Mouse (Mus musculus) urinary bladder, postnatal 25 days (tissue): ENCODE measurements at regions not wholly inside any gene's neighbourhood (a gene's known extent, or its start where the extent isn't known, plus 50 kb on each side); places are given as distances from the start of the nearest gene placed in this dataset.

ENCODE experiments used
- DNase-seq: peaks from one replicate; pipeline ENCODE4 v3.0.0; 2022; ENCODE audit warnings: low spot score

DNA sequence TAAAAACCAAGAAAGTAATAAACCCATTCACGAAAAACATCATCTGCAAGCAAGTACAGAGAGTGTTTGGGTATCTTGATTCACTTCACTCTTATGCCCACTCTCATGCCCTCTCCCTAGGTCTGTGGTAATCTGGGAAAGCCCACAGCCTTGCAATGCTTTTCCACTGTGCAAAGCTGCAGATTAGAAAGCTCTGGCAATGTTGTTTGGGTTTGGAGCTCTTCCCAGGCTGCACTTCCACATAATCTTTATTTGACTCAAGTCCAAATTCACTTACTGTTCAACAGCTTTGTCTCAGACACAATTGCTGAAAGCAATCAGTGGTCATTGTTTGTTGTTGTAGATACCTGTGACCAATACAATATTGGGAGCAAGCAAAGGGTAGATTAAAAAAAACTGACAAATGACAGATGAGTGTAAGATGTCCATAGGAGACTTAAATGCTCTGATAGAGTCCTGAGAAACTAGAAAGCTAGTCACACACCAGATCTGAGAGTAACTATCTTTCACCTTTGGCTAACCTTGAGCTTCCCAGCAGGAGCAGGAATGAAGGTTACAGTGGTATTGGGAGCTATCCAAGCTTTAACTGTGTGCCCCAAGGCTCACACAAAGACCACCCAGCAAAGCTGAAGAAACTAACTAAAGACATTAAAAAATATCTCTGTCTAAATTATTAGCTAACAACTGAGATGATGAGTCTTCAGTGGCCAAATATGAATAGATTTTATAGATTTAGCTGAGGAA lies 325.7 kb upstream of the Klf12 start:
- no peak for DNase-seq

- no peak for DNase-seq
Observed at GRCm38 (mm10) chr14:100607109-100607508, 322.6 kb upstream of the Klf12 start.

DNA sequence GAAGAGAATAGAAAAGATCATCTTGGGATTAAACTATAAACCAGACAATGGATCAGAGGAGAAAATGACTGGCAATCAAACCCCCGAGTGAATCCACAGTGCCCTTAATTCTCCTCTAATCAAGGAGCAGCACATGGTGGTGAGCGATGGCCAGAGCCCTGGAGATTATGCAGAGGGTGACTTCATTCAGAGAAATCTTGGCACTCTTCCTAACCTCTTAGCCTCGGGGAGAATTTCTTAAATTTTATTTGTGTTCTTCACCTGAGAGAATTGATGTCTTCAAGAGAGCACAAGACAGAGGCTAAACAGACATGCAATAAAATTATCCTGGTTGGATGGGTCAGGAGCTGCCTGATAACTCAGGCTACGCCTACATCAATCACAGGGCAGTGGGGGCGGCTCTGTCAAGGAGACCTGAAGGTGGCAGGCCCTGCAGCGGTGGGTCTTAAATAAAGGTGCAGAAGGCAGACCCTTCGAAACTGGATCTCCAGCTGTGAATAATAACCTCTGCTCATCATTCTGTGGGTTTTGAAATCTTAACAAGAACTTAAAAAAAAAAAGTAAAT lies 316.5 kb upstream of the Klf12 start:
- no peak for DNase-seq

DNA sequence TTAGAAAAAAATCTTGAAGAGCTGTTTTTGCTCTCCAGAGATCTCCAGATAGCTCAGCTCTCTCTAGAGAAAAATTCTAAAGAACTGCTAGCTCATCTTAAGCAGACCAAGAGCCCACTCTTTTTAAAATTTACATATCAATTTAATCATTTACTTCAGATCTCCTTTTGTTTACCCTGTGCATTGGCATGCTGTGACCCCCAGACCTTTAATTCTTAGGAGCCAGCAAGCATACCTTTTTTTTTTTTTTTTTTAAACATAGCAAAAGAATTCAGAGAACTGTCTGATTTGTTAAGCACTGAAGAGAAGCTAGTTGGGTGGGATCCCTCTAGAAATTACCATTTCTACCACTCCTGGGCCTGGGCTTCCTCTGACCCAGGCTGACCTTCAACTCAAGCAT lies 285.5 kb upstream of the Klf12 start:
- no peak for DNase-seq

GRCm38 (mm10) chr14:100561884-100562283 lies 277.4 kb upstream of the Klf12 start:
- no peak for DNase-seq

GRCm38 (mm10) chr14:100558378-100558777 lies 273.9 kb upstream of the Klf12 start:
- no peak for DNase-seq

GRCm38 (mm10) chr14:100552466-100552865 lies 268.0 kb upstream of the Klf12 start:
- no peak for DNase-seq

- DNase-seq: no peak
Observed at GRCm38 (mm10) chr14:100550266-100550665, 265.8 kb upstream of the Klf12 start.

DNA sequence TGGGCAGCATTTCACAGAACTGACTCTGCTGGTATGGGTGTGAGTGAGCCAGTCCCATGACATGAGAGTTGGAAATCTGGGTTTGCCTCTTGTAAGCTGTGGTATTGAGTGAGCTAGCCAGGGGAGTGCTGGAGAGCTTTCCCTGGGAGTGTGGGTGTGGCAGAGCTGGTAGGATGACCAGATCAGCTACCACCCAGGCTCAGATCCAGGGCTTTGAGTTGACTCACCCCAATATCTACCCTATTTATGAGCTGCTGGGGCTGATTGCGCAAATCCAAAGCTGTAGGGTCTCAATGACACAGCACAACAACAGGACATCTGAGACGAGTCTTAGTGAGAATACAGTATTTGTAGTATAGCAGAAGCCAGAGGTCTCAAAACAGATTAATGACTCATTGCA lies 245.7 kb upstream of the Klf12 start:
- no peak for DNase-seq

DNA sequence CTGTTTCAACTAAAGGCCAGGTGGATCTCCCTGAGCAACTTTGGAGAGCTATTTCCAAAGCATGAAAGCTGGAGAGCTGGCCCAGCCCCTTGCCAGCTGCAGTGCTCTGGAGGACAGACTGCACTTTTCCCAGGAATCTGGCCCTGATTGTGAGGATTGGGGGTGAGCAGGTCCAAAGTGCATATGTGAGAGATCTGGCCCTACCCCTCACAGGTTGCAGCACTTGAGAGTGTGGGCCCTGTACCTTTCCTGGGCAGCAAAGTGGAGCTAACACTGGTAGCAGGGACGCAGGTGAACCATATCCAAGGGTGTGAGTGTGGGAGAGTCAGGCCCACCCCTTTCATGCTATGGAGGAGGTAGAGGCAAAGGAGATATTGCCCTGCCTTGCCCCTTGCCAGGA lies 245.3 kb upstream of the Klf12 start:
- no peak for DNase-seq

- DNase-seq: no peak
Observed at GRCm38 (mm10) chr14:100509396-100509795, 224.9 kb upstream of the Klf12 start.

GRCm38 (mm10) chr14:100508087-100508486 lies 223.6 kb upstream of the Klf12 start:
- no peak for DNase-seq

DNA sequence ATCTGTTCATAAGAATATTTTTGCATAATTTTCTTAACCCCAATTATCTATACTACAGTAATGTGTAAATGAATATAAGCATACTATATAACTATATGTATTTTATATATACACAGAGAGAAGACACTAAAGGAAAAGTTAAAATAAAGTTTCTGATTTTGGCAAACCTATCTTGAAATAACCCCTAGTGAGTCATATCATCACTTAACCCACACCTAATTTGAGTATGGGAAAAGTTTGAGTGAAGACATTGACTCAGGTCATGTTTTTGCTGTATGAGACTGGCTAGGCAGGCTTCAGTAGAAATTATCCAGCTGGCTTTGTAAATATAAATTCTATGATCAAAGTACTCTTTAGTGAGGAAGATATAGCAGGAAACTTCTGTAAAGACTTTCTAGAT lies 223.1 kb upstream of the Klf12 start:
- DNase-seq: no peak

GRCm38 (mm10) chr14:100488837-100489236 lies 204.4 kb upstream of the Klf12 start:
- no peak for DNase-seq

DNA sequence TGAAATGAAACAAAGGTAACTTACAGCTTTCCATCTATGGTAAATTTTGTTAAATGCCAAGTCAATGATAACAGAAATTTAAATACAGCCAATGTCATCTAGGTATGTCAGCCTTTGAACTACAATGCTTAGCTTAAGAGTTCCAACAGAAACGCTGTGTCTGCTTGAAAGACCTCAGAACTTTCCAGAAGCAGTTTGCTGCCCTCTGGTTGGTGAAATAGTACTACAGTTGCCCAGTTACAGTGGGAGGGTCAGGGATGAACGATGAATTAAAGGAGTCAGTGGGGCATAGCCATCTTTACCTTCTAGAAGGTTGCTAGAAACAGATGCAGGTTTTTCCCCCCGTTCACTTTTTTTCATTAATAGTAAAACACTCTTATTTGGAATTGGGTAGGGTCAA lies 201.0 kb upstream of the Klf12 start:
- DNase-seq: no peak

DNA sequence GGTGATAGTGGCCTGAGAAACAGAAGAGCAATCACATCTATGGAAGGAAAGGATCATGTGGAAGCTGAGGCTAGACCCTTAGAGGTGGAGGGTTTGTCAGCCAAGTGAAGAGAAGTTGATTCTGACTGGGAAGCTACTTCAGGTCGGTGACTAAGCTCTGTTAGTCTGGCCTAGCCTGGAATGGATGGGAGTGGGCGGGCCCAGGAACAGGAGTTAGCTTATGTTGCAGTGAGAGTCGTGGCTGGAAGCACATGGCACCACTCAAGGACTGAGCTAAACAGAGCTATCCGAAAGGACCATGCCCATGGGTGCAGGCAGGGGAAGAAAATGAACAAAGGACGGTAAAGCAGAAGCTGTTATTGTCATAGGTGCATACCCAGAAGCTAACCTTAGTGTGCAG lies 199.6 kb upstream of the Klf12 start:
- no peak for DNase-seq

DNA sequence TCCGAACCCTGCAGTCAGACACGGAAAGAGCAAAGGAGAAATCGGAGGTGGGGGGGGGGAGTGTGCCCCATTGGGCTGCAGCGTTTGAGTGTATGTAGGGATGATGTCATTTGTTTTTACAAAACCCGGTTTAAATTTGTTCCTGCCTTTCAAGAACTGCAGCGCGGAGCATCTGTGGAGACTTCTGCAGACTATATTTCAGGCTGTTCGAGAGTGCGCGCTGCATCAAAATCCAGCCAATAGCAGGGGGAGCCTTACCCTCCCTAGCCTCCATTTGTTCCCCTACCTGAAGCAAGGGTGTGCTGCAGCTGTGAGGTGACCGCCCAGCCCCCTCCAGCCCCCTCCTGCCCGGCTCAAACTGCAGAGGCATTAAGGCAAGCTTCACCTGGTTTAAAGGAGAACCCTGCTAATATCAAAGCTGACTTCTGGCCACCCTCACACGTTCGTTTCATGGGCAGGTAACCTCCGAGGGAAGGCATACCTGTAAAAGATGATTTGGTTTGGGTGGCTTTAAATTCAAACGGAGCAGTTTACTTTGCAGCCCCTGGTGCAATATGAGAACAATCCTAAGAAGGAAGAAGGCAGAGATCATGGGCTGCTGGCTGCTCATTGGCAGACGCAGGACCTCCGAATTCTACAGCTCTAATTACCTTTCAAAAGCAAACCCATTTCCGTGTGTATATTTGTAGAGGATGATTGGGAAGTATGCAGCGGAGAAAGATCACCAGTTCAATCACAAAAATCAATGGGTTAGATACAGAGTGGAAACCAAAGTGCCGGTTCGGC lies 193.3 kb upstream of the Klf12 start:
- DNase-seq: no peak

- no peak for DNase-seq
Observed at GRCm38 (mm10) chr14:100468311-100468710, 183.8 kb upstream of the Klf12 start.

DNA sequence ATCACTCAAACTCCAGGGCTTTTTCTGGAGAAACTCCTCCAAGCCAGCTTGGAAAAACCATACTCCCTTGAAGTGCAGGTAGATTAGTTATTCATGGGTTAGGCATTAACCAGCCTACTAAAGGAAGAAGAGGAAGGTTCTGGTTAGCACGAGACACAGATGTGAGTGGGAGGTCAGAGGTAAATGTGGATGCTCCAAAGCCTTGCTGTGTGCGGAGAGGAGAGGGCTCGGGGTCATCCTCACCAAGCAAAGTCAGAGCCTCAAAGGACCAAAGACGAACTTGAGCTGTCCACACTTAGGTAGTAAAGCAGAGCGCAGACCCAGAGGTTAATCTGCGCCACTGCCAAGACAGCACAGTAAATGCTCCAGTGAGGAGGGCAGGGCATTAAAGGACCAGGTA lies 177.8 kb upstream of the Klf12 start:
- no peak for DNase-seq

DNA sequence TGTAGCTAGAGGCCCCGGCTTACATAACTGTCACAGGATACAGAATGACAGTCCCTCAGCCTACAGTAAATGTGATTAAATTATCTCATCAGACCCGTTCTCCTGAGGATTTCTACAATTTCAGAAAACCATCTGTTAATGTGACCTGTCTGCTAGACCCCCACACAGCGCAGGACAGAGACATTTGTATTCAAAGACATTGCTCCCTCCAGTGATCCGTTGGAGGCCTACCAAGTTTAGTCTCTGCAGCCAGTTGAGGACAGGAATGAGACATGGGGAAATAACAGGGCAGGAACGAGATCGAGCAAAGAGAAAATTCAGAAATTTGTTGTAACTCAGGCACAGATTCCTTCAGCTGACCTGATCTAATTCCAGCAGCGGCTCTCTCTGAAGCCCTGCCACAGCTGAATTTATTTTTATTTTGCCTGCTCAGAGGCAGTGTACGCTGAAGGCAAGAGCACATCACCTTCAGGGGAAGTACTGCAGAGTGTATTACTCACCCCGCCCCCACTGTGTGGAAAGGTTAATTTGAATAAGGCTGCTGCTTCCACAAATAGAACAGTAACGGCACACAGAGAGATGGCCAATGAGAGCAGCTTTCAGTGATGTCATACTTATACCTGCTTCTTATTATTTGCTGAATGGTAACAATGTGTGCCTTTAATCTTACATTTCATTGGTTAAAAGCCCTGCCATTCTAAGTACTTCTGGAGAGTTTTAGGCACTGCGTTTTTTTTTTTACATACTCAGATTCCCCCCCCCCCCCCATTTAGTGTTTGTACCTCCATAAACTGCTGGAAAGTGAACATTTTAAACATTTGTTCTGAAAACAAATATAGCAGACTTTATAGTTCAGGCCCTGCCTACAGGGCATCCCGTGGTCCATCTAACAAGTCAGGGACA lies 176.9 kb upstream of the Klf12 start:
- no peak for DNase-seq

DNA sequence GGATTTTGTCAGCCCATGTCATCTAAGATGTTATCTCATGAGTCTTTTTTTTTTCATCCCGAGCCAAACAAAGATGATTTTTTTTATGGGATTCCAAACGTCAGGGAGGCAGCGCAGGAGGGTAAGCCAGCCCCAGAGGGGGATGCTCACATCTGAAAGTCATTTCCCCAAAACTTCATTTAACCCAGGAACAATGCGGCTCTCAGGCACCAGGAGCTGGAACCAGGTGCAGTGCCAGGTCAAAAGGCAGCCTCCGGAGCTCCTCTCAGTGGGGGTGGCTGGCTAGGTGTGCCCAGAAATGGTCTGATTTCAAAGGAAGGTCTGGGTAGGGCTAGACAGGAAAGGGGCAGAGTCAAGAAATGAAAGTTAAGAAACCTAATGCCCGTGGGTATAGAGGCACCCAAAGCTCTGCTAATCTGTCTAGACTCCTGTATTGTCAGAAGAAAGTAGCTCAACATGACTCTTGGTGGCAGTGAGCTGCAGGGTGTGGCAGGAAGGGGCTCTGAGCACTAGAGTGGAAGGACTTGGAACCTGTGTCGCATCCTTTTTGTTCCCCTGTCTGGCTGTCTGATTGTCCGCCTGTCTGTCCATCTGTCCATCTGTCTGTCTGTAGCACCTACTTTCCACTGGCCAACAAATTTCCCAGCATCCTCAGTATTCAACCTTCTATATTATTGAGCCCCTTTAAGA lies 175.3 kb upstream of the Klf12 start:
- DNase-seq: no peak
